Comparison of ENCODE assay signal across 7 mouse cellular contexts in genomic region chr14:54492345-54493131, GRCm38 (mm10). TPM values are rescaled to one million over a fixed set of nuclear protein-coding genes. Genes with fewer than 3 reads are reported as not detected.
DNase-seq lines count a peak whose midpoint lies in the region; ATAC-seq lines count a peak whose summit lies in the region.

No protein-coding gene starts in this region.

- peak; percentile 30 to 34 for DNase-seq in lung, adult 18-20 months
- no peak for DNase-seq in lung, postnatal 14 days
- DNase-seq in MEL-GATA-1-ER (ENCODE audit: extremely low read depth, low read depth), result peak; percentile 38
- DNase-seq in layer of hippocampus, adult 8-10 months (ENCODE audit: low spot score in 2 of 2), result no peak
- DNase-seq in cerebellum, postnatal 36 days, result no peak

- ATAC-seq in erythroblast, adult 5-6 weeks (replicated peaks; ENCODE audit: low FRiP score, poor library complexity, severe bottlenecking), result 0 out of 2 replicates have a peak, but pooled peaks have one; percentile 41
- ATAC-seq in megakaryocyte-erythroid progenitor cell, adult 5-6 weeks (replicated peaks; ENCODE audit: low FRiP score, low TSS enrichment, poor library complexity, severe bottlenecking), result peak; percentile 72

RNA-seq across cellular contexts. Expression of gene Rem2, which starts 16.6 kb away (rescaled TPM):
- not detected in 2 replicates for total RNA-seq in erythroblast, adult 5-6 weeks (2015; ENCODE audit: low replicate concordance)
- total RNA-seq in erythroblast, adult 5-6 weeks (2017; ENCODE audit: low replicate concordance), result not detected in 2 replicates
- total RNA-seq in megakaryocyte-erythroid progenitor cell, adult 5-6 weeks (2014; fragmentation: Nextera tagmentation), result 0.50 and 3.5 TPM in 2 replicates
- total RNA-seq in megakaryocyte-erythroid progenitor cell, adult 5-6 weeks (2017), result 0.80 and 2.0 TPM in 2 replicates
- 10 to 100 TPM; 15.7 to 25.1 (median 18.7) TPM for total RNA-seq in layer of hippocampus, adult 8-10 months (2022)

RNA-seq across cellular contexts. Expression of gene Prmt5, which starts 24.8 kb away (rescaled TPM):
- 6.9 and 12.3 TPM in 2 replicates for total RNA-seq in erythroblast, adult 5-6 weeks (2015; ENCODE audit: low replicate concordance)
- total RNA-seq in erythroblast, adult 5-6 weeks (2017; ENCODE audit: low replicate concordance), result 5.2 and 9.5 TPM in 2 replicates
- total RNA-seq in megakaryocyte-erythroid progenitor cell, adult 5-6 weeks (2014; fragmentation: Nextera tagmentation), result 73.8 and 87.5 TPM in 2 replicates
- total RNA-seq in megakaryocyte-erythroid progenitor cell, adult 5-6 weeks (2017), result 71.5 and 77.3 TPM in 2 replicates
- total RNA-seq in layer of hippocampus, adult 8-10 months (2022), result 10 to 100 TPM; 47.0 to 58.2 (median 51.9) TPM

RNA-seq across cellular contexts. Expression of gene Lrp10, which starts 28.6 kb away (rescaled TPM):
- total RNA-seq in erythroblast, adult 5-6 weeks (2015; ENCODE audit: low replicate concordance), result 6.7 and 10.9 TPM in 2 replicates
- total RNA-seq in erythroblast, adult 5-6 weeks (2017; ENCODE audit: low replicate concordance), result 12.2 and 13.9 TPM in 2 replicates
- 38.4 and 38.6 TPM in 2 replicates for total RNA-seq in megakaryocyte-erythroid progenitor cell, adult 5-6 weeks (2014; fragmentation: Nextera tagmentation)
- total RNA-seq in megakaryocyte-erythroid progenitor cell, adult 5-6 weeks (2017), result 13.0 and 19.9 TPM in 2 replicates
- total RNA-seq in layer of hippocampus, adult 8-10 months (2022), result 10 to 100 TPM; 32.0 to 44.8 (median 36.7) TPM

Comparison
In these comparisons a context has a peak if more than half of its experiments do, and no peak if none do; other contexts are left out.
1. DNase-seq: peak in lung, adult 18-20 months (2 of 2) and MEL-GATA-1-ER (single experiment); none in lung, postnatal 14 days (single experiment), layer of hippocampus, adult 8-10 months (0 of 2) and cerebellum, postnatal 36 days (0 of 2).